Mouse (Mus musculus) spleen, adult 2 months (tissue): ENCODE measurements around the gene Thsd4. TPM values are rescaled to one million over a fixed set of nuclear protein-coding genes. Genes with fewer than 3 reads are reported as not detected.

Experiments used
- DNase-seq, 2 experiments: peaks; one replicate each; pipeline versions ENCODE4 v3.0.0 to v3.0.0-alpha.2; 2012 to 2021; ENCODE audit warnings: low spot score in 2 of 2, low read depth in 1 of 2
- H3K27ac ChIP-seq: fragments of 200-500 bp; 2 replicates; pipeline ENCODE4 v1.5.1; 2012; ENCODE audit warnings: low read length, inconsistent platforms; ENCODE audit not compliant: insufficient read depth
- H3K27me3 ChIP-seq: fragments of 200-500 bp; 2 replicates; pipeline ENCODE4 v1.6.1; 2012; ENCODE audit warnings: mild to moderate bottlenecking, moderate library complexity, low read length, inconsistent platforms; ENCODE audit not compliant: control insufficient read depth, insufficient read depth
- H3K36me3 ChIP-seq: fragments of 200-500 bp; 2 replicates; pipeline ENCODE4 v1.6.1; 2012; ENCODE audit warnings: mild to moderate bottlenecking, low read length, inconsistent platforms; ENCODE audit not compliant: control insufficient read depth, insufficient read depth
- H3K4me1 ChIP-seq: fragments of 200-500 bp; 2 replicates; pipeline ENCODE4 v1.6.1; 2011; ENCODE audit warnings: inconsistent platforms; ENCODE audit not compliant: control insufficient read depth, insufficient read depth, insufficient read length
- H3K4me3 ChIP-seq: fragments of 200-500 bp; 2 replicates; pipeline ENCODE4 v1.5.1; 2011; ENCODE audit warnings: mild to moderate bottlenecking, inconsistent platforms; ENCODE audit not compliant: insufficient read depth, insufficient read length; ENCODE audit errors: extremely low read depth
- CTCF ChIP-seq: fragments of 200-500 bp; IDR thresholded peaks from 2 replicates; pipeline ENCODE4 v1.5.1; 2011; ENCODE audit warnings: mild to moderate bottlenecking, inconsistent platforms; ENCODE audit not compliant: insufficient read depth, insufficient read length, insufficient replicate concordance; ENCODE audit errors: extremely low read depth
- POLR2A ChIP-seq: fragments of 200-500 bp; IDR thresholded peaks from 2 replicates; pipeline ENCODE4 v1.6.1; 2011; ENCODE audit warnings: low read depth, low read length, inconsistent platforms
- WGBS: fragments of 180-500 bp; shearing (Covaris S2); methylation state at CpG from one replicate; pipeline ENCODE4 v1.1.7; 2018; 5-methylcytosine and 5-hydroxymethylcytosine counted together
- polyA plus RNA-seq: library from polyadenylated mRNA; depleted of rRNA; stranded (reverse); fragments of >200 nt; gene quantifications from 2 replicates; pipeline ENCODE4 v1.2.3, GENCODE M21; 2012

Thsd4 gene
- polyA plus RNA-seq, 1 experiment: 0.95 TPM

DNA sequence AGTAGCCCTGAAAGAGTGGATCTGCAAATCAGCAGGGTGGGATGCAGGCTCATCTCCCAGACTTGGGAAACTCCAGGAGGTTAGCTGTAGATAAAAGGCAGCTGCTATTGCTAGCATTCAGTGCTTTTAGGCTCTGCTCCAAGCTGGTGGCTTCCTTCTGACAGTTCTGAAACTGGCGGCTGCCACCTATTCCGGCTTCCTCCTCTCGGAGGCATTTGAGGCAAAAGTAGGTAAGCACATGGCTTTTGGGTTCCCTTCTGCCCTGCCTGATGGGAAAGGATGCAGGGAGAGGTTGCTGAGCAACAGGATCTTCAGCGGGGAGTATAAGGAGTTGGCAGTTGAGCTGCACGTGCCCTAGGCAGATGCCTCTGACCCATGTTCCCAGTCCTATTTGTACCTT, 65.2 kb downstream of the Thsd4 start:
- no peaks in the 10 kb centered on the region for H3K4me1 ChIP-seq
- H3K27ac ChIP-seq: no peak overlapping the region
- H3K36me3 ChIP-seq: no peaks in the 10 kb centered on the region
- no peaks in the 10 kb centered on the region for H3K27me3 ChIP-seq
- DNase-seq: no peak
- WGBS: 71% methylated on average over 5 of the region's 5 CpGs
- no peak overlapping the region for H3K4me3 ChIP-seq
- TF ChIP-seq CTCF: no peak

DNA sequence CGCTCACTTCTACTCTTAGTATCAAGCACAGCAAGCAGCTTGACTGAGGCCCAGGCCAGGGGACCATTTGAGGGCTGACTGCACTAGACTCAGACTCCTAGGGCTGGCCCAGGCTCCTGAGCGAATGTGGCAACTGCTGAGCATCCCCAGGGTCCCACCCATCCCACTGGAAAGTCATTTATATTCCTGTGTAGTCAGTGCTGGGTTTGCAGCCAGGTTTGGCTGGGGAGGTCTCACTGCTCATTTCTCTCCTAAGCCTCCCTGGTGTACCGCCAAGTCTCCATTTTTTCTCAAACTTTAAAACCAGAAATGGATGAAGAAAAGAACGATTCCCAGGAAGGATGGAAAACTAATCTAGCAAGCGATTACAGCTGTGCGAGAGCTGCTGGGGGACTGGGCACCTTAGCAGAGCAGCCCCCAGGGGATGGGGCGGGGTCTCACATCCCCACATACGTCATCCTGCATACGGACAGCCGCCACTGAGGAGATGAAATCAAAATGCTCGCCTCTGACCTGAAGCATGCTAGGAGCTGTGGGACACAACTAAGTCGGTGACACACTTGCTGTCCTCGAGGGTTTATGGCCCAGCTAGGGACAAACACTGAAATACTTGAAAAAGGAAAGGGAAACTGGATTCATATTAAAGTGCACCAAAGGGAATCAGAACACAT, 67.3 kb downstream of the Thsd4 start:
- 85% methylated on average over 13 of the region's 13 CpGs for WGBS
- TF ChIP-seq CTCF (no peak), POLR2A (no peak)
- DNase-seq: no peak
- no peaks in the 10 kb centered on the region for H3K36me3 ChIP-seq
- H3K4me3 ChIP-seq: no peak overlapping the region
- no peak overlapping the region for H3K27ac ChIP-seq
- H3K27me3 ChIP-seq: no peaks in the 10 kb centered on the region
- H3K4me1 ChIP-seq: no peaks in the 10 kb centered on the region

DNA sequence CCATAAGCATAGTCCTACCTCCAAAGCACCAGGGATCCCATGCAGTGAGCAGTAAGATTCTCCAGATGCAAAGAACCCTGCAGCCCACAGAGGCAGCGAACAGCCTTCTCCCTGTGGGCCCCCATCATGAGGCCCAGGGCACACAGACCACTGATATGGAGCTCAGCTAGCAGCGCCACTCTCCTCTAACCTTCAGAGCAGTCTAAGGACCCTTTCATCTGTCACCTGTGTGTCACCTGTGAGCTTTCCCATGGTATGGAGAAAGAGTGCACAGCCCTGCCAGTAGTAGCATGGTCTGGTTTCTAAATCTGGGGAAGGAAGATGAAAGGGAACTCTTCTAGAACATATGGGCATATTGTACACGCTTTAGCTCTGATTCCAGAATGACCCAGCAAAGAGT, 72.3 kb downstream of the Thsd4 start:
- Histone ChIP-seq H3K27ac (no peak overlapping the region), H3K36me3 (no peaks in the 10 kb centered on the region), H3K4me3 (no peak overlapping the region), H3K4me1 (no peaks in the 10 kb centered on the region), H3K27me3 (peaks cover 2% of the 10 kb centered on the region; the same call in 1 of the 2 replicates)
- DNase-seq: no peak
- TF ChIP-seq CTCF (no peak), POLR2A (no peak)
- 83% methylated on average over 3 of the region's 3 CpGs for WGBS

DNA sequence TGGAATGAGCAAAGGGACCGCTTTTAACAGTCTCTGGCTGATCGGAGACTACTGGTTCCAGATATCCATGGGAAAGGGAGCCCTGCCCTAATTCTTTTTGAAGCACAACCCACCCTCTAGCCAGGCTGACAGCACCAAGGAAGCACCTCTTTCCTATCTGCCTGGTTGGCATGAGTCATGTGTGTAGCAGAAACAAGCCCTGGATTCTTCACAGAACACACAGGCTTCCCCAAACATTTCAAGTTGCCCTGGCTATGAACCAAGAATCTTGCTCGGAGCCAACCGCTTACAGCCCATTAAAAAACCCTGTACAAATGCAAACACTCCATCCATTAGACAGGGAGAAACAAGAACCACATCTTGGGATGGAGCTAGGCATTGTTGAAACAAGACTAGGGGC, 76.0 kb downstream of the Thsd4 start:
- Histone ChIP-seq H3K4me3 (no peak overlapping the region), H3K27ac (no peak overlapping the region), H3K4me1 (no peaks in the 10 kb centered on the region), H3K27me3 (peaks cover 2% of the 10 kb centered on the region; the same call in 1 of the 2 replicates), H3K36me3 (no peaks in the 10 kb centered on the region)
- TF ChIP-seq CTCF (no peak), POLR2A (no peak)
- WGBS: 88% methylated on average over 4 of the region's 4 CpGs
- no peak for DNase-seq

DNA sequence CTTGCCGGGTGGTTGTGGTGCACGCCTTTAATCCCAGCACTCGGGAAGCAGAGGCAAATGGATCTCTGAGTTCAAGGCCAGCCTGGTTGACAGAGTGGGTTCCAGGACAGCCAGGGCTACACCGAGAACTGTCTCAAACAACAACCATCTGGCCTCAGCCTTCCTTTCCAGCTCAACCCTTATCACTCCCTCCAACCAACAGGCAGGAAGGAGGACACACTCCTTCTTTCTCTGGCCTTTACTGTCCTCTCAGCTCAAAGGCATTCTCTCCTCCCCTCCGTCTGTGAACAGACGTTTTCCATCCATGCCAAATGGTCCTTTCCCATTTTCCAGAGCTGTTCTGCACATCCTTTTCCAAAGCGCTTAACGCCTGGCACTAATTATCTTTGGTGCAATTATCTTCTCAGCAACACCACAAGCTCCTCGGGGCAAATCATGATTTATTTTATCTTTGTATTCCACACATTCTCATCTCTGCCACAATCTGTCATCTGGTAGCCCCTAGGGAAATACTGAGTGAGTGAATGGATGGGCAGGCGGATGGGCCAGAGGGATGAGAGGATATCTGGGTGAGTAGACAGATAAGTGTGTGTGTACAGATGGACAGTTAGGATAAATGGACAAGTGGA, 80.5 kb downstream of the Thsd4 start:
- 80% methylated on average over 10 of the region's 10 CpGs for WGBS
- Histone ChIP-seq H3K27ac (no peak overlapping the region), H3K36me3 (no peaks in the 10 kb centered on the region), H3K27me3 (no peaks in the 10 kb centered on the region), H3K4me3 (no peak overlapping the region), H3K4me1 (no peaks in the 10 kb centered on the region)
- TF ChIP-seq CTCF: no peak
- TF ChIP-seq POLR2A: no peak
- no peak for DNase-seq

DNA sequence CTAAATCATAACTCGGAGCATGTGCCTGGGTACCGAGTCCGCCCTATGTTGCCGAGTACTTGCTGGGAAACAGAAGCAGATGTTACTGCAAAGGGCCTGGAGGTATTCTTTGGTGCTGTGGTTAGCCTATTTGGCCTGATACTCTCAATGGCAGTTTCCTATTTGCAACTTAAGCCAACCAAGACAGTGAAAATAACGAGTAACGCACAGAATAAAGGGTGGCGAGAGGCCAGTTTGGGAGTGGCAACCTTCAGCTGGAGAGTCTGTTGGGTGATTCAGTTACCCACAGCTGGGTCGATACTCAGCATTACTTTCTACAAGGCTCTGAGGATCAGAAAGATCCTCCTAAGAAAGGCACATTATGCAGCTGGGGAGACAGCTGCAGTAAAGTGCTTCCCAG, 81.3 kb downstream of the Thsd4 start:
- H3K27me3 ChIP-seq: no peaks in the 10 kb centered on the region
- no peak overlapping the region for H3K4me3 ChIP-seq
- H3K4me1 ChIP-seq: no peaks in the 10 kb centered on the region
- TF ChIP-seq CTCF: no peak
- TF ChIP-seq POLR2A: no peak
- DNase-seq: no peak
- H3K27ac ChIP-seq: no peak overlapping the region
- 85% methylated on average over 8 of the region's 8 CpGs for WGBS
- H3K36me3 ChIP-seq: no peaks in the 10 kb centered on the region

DNA sequence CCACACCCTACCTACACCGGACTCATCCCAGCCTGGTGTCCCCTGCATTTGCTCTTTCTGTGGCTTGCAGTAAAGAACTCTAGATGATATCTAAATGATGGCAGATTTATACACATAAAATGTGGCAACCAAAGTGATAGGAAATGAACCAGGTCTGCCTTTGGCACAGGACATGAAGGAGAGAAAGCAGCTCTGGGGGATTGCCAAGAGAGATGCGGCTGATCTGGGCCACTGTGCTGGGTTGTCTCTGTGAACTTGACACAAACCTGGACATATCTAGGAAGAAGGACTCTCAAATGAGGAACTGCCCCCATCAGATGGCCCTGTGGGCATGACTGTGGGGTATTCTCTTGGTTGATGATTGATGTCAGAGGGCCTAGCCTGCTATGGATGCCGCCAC, 85.6 kb downstream of the Thsd4 start:
- WGBS: 86% methylated on average over 3 of the region's 3 CpGs
- no peaks in the 10 kb centered on the region for H3K27me3 ChIP-seq
- no peak overlapping the region for H3K27ac ChIP-seq
- no peaks in the 10 kb centered on the region for H3K36me3 ChIP-seq
- DNase-seq: no peak
- H3K4me3 ChIP-seq: no peak overlapping the region
- TF ChIP-seq CTCF (no peak), POLR2A (no peak)
- no peaks in the 10 kb centered on the region for H3K4me1 ChIP-seq
